Mouse (Mus musculus): ENCODE data around the gene Anapc5.

Anapc5 gene

GRCm38 (mm10) chr5:122799379-122800344, 21.5 kb downstream of the Anapc5 start:
- DNase-seq: peak; percentile 44

- peak; percentile 68 for DNase-seq
These were observed 22.4 kb downstream of the Anapc5 start for GRCm38 (mm10) chr5:122798557-122799378.

DNA sequence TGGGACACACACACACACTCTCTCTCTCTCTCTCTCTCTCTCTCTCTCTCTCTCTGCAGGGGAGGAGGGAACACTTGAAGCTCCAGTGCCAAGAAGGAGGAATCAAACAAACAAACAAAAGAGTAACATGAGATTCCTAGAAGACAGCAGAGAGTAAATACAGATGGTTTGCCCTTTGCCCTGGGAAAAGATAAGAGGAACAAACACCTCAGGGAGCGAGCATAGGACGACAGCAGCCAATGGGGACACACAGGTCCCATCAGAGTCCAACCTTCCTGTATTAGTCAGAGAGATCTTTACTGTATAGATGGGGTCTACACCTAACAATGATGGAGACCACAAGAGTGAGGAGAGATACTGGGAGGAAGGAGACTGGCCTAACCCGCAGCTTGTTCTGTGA, 23.3 kb downstream of the Anapc5 start:
- DNase-seq: no peak

DNA sequence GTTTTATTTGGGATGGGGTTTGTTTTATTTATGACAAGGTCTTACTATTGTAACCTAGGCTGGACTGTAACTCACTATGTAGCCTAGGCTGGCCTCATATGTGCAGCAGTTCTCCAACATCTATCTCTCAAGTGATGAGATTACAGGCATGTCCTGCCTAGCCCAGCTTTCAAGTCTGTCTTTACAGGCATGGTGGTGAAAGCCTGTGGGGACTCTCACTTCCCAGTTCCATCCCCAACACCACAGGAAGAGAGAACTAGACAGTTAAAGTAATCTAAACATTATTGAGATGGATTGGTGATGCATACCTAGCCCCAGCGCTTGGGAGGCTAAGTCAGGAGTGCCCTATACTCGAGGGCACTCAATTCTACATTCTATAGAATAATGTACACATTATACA, 32.4 kb downstream of the Anapc5 start:
- DNase-seq: no peak

DNA sequence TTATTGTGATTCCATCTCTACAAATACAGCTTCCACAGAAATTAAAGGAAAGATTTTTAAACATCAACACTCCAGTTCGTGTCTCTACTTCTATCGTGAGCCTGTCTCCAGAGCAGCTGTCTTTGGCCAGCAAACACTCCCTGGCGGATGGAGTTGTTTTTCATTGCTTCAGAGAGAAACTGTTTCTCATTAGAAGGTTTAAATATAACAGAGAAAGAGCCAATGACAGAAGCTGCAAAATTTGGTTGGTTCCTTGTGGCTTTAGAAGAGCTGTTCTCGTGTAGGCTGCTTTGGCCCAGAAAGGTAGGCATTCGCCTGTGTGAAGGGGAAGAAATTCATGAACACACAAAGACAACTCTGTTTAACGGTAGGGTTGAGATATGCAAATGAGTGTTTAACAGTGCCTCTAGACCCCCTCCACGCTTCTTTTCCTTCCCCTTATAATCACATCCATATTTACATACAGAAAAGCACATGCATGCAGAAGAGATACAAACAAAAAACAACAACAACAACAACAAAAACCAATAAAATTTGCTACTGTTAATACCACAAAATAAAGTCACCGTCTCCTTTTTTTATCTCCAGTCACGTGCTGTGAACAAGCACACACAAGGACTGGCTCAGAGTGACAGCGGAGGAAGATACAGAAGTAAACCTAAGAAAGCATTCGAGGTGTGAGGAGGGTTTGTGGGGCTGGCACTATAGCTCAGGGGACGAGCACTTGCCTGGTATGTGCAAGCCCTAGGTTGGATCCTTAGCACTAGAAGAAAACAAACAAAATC, 34.9 kb downstream of the Anapc5 start:
- DNase-seq: peak; percentile 3

GRCm38 (mm10) chr5:122783726-122784406, 37.3 kb downstream of the Anapc5 start:
- DNase-seq: no peak

- no peak for DNase-seq
These were observed 39.1 kb downstream of the Anapc5 start for GRCm38 (mm10) chr5:122782066-122782465.

- peak; percentile 51 for DNase-seq
These were observed 40.2 kb downstream of the Anapc5 start for GRCm38 (mm10) chr5:122780791-122781432.

DNA sequence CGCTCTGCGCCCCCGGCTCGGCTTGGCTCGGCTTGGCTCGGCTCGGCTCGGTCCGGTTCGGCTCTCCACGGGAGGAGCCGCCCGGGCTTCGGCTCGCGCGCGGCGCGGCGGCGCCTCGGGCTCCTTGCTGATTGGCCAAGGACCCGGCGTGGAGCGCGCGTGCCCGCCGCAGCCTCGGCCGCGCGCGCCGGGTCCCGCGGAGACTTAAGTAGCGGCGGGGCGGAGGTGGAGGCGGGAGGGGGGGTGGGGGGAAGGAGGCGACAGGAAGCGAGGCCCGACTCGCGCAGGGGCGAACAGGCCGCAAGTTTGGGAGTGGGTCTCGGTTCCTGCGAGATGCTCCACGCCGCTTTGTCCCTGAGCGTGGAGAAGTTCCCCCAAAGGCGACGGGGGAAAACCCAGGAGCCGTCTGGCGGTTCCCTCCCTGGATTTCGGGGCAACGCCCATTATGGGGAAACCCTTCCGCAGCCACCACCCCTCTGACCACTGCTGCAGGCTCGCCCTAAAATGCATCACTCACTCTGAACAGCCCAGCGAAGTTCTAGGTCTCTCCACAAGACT, 41.8 kb downstream of the Anapc5 start, which contains the start of gene Camkk2:
Gene Camkk2, minus strand, starts transcription at position 133 of the 558 bp plus-strand sequence.
- DNase-seq: peak; percentile 89

DNA sequence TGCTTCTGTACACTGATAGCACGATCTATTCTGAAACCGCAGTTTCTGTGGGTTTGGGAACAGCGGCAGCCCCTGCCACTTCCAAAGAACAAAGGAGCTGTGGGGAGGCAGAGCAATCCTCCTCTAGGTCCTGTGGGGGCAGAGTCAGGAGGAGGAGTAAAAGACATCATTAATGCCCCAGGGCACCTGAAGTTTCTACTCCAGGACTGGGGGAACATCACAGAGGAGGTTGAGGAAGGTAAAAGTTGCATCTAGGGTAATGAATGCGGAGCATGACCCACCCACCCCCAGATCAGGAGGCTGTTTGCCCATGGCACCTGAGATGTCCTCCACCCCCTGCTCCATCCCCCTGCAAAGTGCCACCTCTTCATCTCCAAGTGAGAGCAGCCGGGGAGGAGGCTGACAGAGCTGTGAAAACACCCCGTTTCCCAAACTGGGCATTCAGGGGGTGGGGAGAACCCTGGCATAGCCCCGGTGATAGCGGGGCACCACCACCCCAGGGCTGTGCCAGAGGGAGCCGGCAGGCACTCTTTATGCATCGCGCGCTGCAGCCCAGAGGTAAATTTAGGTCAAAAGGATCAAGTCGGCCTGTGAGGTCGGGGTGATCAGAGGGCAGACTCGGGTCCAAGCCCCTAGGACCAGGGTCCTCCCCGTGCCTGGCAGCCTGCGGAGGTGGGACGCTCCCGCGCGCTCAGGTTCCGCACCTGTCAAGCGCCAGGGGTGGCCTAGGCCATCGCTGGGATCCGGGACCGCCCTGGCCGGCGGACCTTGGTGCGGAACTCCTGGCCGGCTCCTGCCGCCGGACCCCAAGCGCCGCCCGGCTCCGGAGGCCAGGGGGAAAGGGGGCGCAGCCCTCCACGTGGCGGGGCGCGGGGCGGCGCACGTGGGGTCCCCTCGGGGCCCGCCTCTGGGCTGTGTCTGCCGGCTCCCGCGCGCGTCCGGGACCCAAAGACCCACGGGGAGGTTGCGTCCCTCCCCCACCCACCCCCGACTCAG, 42.6 kb downstream of the Anapc5 start:
- DNase-seq: peak; percentile 72

DNA sequence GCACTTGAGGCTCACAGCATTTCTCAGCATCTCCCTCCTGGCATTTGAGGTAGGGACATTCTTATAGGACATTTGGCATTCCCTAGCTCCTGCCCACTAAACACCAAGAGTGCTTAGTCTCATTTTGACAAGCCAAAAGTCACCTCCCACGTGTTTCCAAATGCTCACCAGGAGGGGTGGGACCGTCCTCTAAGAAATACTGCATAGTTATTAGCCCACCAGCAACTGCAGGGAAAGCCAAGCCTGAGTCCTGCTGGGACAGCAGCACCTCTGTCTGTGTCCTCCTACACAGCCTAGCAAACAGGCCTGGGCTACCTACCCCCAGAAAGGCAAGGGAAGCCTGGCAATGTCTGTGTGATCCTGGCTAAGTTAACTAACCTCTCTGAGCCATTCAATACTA, 43.8 kb downstream of the Anapc5 start:
- DNase-seq: peak; percentile 55

DNA sequence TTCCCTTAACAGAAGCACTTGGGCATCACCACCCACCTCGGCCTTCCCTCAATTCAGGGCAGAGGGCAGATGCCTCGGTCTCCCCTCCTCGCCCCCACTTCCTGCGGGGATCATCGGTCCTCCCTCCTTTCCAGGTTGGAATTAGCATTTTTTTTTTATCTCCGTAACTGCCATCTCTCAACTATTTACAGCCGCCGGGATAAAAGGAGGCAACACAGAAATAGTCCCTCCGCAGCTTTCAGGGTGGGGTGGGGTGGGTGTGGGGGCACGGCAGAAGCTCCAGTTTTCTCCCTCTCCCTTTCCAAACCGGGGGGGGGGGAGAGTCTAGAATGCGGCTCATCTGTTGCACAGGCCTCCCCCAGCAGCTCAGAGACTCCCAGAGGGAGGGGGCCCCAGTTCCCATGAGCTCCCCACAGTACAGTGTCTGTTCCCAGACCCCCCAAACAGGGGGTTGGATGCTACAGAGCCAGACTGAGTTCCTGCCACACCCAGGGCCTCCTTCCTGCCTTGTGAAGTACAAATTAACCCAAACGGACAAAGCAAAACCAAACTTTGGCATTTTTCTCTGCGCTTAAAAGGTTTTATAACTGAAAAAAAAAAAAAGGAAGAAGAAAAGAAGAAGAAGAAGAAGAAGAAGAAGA, 45.4 kb downstream of the Anapc5 start:
- peak; percentile 51 for DNase-seq

- peak; percentile 69 for DNase-seq
These were observed 46.2 kb downstream of the Anapc5 start for GRCm38 (mm10) chr5:122774743-122775611.

- no peak for DNase-seq
These were observed 47.4 kb downstream of the Anapc5 start for GRCm38 (mm10) chr5:122773756-122774155.

DNA sequence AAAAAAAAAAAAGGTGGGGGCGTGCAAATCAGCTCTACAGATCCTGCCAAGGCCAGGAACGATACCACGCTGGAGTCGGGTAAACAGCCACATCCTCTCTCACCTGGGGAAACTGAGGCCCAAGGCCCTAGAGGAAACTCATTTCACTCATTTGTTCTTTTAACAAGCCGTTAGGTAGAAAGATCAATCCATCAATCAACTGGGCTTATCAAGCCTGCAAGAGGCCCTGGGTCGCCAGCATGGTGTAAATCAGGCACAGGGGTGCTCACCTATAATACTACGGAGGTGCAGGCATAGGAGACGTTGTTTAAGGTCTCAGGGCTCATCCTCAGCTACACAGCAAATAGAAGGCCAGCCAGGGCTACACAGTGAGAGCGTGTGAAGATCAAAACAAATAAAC, 49.7 kb downstream of the Anapc5 start:
- peak; percentile 63 for DNase-seq

DNA sequence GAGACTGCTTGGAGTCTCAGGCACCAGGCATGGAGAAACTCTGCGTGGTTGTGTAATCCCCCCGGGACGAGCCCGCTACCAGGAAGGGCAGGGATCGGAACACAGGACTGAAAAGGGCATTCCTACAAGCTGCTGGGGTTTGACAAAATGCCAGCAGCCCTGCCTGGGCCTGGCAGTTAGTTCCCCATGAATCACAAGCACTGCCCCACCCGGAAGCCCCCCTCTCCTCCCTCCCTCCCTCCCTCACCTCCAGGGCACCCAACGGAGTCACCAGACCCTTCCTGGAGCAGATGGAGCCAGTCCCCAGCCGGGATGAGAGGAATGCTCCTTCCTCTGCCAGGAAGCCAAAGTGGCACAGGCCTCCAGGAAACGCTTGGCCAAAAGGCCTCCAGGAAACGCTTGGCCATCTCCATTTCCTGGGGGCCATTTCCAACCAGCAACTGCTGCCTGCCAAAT, 50.3 kb downstream of the Anapc5 start:
- DNase-seq: peak; percentile 96

DNA sequence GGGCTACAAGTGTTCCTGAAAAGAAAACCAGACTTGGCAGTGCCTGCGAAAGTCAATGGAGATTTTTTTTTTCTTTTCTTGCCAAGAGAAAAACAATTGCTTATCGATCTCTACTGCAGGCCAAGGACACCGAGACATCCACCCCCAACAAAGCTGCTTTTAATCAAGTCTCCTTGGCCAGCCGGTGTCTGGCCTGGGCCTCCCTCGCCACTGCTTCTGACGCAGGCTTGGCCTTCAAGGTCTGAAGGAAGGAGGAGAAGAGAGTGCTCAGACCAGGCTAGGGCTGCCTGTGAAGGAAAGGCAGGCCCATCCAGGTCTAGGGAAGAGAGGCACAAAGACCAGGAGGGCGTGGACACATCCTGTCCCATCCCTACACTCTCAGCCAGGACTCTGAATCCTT, 50.8 kb downstream of the Anapc5 start:
- DNase-seq: peak; percentile 74

DNA sequence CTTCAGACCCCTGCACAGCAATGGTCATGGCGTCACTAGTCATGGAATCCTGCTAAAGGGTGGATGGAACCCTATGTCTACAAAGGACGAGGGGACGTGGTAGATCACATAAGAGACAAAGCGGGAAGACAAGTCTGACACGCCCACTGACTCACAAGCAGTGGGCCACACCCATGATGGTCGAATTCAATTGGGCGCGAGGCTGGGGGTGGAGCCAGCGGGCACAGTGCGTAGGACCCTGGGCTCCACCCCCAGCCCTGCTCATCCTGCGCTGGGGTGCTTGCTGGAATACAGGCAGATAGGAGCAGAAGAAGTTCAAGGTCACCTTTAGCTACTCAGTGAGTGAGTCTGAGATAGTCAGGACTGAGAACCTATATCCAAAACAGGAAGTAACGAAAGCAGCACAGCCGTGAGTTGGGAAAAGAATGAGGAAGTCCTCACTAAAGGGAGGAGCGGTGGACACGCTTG, 52.0 kb downstream of the Anapc5 start:
- DNase-seq: peak; percentile 65

All from cerebellum, adult 9-11 months (tissue).